Mouse (Mus musculus) right cerebral cortex, postnatal 36 days (tissue): Measurements from ENCODE around the gene Gm42906.
A peak's percentile ranks its signal among the peaks of the same experiment; 100 is the strongest.

ENCODE experiments used
- DNase-seq, 2 experiments: peaks; one replicate each; pipeline ENCODE4 v3.0.0; 2022; ENCODE audit warnings: low spot score in 2 of 2, mixed read lengths in 1 of 2

Gm42906 gene

GRCm38 (mm10) chr5:151065228-151065627 is 362.7 kb downstream of the Gm42906 start:
- no peak for DNase-seq

- DNase-seq: no peak
These were observed 366.0 kb downstream of the Gm42906 start for GRCm38 (mm10) chr5:151061942-151062341.

DNA sequence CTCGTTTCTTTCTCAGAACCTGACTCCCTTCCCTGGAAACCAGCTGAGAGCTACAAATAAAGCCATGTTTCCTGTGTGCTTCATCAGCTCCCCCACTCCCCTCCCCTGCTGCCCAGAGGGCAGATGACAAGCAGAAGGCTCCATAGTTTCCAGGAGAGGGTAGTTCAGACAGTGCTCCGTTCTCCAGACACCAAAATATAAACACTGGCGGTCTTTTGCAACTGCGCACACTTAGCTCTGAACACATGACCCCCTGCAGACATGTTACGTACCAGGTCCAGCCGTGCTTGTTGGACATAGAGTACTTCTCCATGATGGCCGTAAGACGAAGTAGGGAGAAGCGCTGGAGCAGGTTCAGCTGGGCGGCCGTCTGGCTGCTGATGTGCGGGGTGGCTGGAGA is 367.5 kb downstream of the Gm42906 start:
- no peak for DNase-seq

GRCm38 (mm10) chr5:151059772-151060171 is 368.2 kb downstream of the Gm42906 start:
- peak in 1 of 2 experiments; percentile 58 for DNase-seq

DNA sequence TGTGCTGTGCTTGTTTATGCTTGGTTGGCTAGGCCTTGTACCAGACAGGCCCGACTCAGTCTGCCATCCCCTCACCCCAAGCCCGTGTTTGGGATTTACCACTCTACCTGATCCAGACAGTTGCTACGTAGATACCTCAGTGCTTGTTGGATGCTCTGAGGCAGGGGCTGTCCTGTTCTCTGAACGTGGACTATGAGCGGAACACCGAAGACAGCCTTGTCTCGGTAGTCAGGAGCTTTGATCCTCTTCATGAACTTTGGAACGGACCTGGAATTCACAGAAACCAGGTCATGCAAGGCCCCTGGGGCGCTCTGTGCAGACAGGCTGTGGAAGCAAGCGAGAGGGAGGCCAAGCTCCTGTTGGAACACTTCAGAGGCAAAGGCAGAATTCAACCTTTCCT is 368.6 kb downstream of the Gm42906 start:
- no peak for DNase-seq

GRCm38 (mm10) chr5:151057716-151058115 is 370.2 kb downstream of the Gm42906 start:
- DNase-seq: no peak

- DNase-seq: no peak
These were observed 371.1 kb downstream of the Gm42906 start for GRCm38 (mm10) chr5:151056920-151057294.

- DNase-seq: no peak
These were observed 371.6 kb downstream of the Gm42906 start for GRCm38 (mm10) chr5:151056255-151056919.

GRCm38 (mm10) chr5:151055426-151056090 is 372.4 kb downstream of the Gm42906 start:
- no peak for DNase-seq

DNA sequence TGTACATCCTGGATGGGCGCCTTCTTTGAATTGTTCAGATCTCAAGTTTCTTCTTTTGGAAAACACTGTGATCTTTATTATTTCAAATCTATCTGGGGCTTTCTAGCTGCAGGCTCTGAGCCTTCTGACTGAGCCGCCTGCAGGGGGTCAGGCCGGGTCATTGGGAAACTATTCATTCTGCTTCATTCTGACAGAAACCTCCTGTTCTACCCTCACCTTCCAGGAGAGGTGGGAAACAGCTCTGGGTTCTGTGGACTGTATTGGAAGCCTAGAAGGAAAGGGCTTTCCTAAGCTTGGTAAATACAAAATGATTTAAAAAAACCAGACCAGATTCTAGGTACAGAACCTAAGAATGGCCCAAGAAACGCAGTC is 373.2 kb downstream of the Gm42906 start:
- DNase-seq: no peak

DNA sequence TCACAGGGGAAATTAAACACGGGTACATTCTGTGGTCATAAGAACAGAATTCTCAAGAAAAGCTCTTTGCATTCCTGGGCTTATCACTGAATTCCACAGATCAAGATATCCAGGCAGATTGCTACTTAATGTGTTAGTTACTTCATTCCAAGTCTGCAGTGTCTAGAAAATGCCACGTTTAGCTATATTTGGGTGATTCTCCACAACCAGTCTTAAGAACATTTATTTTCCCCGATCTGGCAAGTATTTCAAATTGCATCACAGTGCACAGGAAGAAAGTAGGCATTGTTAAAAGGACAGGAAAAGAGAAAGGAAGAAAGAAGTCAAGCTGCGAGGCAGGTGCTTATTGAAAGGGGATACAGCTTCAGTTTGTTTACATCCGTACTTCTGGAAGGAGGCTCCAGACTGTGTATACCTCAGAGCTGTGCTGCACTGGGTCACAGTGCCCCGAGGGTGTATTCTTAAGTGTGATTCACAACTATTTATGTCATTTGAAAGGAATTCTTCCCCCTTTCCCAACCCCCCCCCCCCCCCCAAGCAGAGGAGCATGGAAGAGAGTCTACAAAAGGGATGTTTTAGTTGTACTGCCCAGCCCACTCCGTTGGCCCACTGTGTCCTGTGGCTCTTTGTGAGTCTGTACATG is 373.7 kb downstream of the Gm42906 start:
- DNase-seq: no peak

DNA sequence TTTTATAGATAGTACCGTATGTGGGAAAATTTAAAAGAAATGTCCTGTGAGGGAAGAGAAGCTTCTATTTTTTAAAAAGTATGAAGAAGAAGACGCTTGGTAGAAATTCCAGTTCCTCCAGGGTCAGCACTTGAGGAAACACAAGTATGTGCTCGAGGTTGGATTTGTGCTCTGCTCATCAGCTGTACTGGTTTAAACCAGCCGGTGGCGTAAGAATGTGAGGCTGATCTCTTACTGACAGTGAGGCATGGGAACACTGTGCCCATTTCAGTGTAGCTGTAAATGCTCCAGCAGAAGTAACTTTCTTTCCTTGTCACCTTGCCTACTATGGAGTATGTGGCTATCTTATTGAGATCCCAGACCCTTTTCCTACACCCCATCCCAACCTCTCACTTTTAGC is 374.8 kb downstream of the Gm42906 start:
- no peak for DNase-seq

GRCm38 (mm10) chr5:151052331-151052730 is 375.6 kb downstream of the Gm42906 start:
- no peak for DNase-seq

DNA sequence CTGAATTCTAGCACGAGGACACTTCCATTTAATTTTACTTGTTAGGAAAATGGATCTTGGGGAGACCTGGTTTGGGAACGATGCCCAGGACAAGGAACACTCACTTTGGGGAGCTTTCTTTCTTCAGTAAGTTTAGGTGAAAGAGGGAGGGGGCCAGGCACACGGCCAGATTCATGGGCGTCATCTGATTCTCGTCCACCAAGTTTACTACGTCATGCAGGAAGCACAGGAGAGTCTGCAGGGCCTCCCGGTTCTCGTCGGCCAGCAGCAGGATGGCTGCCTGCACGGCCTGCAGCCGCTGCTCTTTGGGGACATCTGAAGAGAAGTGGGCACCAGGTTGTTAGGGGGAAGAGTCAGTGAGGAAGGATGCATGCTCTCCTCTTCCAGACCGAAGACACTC is 380.5 kb downstream of the Gm42906 start:
- DNase-seq: no peak

GRCm38 (mm10) chr5:151046917-151047316 is 381.0 kb downstream of the Gm42906 start:
- no peak for DNase-seq

DNA sequence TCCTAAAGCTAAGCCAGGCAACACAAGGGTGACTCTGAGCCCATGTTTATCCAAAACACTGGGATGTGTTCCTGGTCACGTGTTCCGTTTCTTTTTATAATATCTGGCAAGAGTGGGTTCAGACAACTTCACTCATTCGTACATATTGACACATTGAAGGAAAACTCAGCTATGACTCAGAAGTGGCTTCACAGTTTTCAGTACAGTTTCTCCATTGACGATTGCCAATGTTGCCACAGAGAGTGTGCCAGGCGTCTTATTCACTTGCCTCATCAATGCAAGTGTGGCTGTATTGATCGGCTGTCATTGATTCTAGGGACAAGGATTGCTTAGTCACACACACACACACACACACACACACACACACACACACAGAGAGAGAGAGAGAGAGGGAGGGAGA is 381.8 kb downstream of the Gm42906 start:
- no peak for DNase-seq

DNA sequence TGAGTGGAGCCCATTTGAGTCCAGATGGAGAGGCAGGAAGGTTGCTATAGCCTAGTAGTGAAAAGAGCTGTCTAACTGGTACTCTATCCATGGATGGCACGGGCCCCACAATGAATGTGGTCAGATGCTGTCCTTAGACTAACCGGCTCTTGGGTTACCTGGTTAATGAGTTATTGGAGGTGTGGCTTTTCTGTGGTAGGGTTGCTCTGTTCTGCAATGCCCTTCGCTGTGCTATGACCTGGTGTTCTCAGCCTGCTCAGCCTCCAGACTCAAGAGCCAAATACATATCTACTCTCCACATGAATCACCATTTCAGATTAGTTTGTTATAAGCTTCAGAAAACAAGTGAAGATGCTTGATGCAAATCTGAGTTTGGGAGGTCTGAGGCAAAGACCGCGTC is 385.1 kb downstream of the Gm42906 start:
- DNase-seq: no peak

GRCm38 (mm10) chr5:151037871-151038270 is 390.1 kb downstream of the Gm42906 start:
- no peak for DNase-seq

DNA sequence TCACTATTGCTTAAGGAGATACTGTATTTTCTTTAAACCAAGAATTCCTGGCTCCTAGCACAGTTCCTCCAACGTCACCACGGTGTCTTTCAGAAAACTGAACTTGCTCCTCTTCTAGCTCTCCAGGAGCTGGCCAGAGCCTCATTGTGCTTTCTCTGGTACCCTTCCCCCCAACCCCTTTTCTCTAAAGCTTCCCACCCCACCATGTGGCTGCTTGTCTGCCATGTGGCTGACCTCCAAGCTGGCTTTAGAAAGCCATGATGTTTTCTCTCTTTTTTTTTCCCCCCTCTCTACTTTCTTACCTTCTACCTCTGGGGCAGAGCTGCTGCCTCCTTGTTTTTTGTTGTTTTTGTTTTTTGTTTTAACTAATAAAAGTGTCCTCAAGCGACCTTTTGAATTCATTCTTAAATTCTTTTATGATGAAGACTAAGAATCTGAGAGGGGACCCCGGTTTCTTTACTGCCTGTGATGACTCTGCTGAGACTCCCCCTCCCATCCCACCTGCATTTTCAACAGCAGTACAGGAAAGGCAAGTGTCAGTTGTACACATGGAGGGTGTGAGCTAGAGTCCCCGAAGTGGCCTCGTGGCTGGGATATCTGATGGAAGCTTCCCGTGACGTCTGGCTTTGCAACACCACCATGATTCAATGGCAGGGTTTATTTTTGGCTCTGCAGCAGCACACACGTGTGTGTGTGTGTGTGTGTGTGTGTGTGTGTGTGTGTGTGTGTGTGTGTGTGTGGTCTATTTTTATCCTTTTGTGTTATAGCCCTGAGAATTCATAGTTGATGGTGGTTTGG is 393.0 kb downstream of the Gm42906 start:
- no peak for DNase-seq

GRCm38 (mm10) chr5:151028906-151029305 is 399.1 kb downstream of the Gm42906 start:
- DNase-seq: no peak

- no peak for DNase-seq
These were observed 400.8 kb downstream of the Gm42906 start for GRCm38 (mm10) chr5:151027171-151027570.

DNA sequence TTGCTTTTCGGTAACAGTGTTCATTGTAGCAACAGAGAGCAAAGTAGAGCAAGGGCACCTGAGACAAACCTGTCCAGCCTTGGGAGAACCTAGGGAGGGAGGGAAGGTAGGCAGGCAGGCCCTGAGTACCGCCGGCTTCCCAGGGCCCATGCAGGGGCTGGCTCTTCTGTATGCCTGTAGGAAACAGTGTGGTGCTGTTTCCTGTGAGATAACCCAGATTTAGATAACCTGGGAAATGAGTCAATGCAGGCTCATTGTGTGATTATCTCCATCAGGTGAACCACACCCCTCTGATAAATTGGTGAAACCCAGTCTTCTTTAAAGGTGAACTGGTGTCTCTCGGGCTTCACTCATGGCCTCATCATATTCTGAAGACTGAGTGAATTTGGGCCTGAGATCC is 401.9 kb downstream of the Gm42906 start:
- no peak for DNase-seq
